Mouse (Mus musculus): ENCODE measurements around the gene Hivep2. TPM values are rescaled to one million over a fixed set of nuclear protein-coding genes. Genes with fewer than 3 reads are reported as not detected.
A peak's percentile ranks its signal among the peaks of the same experiment; 100 is the strongest.

Gene Hivep2
- polyA plus RNA-seq, 1 experiment from 2014 or later, result 6.5 TPM

GRCm38 (mm10) chr10:14032532-14032931 is 66.7 kb downstream of the Hivep2 start:
- WGBS, result 93% methylated on average over 2 of the region's 2 CpGs
- peaks cover 1% of the 10 kb centered on the region; the same call in 1 of the 2 replicates for H3K4me1 ChIP-seq
- H3K27me3 ChIP-seq, result peaks cover 35% of the 10 kb centered on the region
- H3K9ac ChIP-seq, result no peak overlapping the region
- no peak overlapping the region for H3K27ac ChIP-seq
- H3K4me2 ChIP-seq (replicated peaks), result no peak overlapping the region
- no peaks in the 10 kb centered on the region for H3K36me3 ChIP-seq
- H3K9me3 ChIP-seq, result no peaks in the 10 kb centered on the region
- no peak for ATAC-seq (ENCODE audit: low FRiP score, low read depth)
- no peak overlapping the region for H3K4me3 ChIP-seq

- Histone ChIP-seq H3K4me2 (replicated peaks) (no peak overlapping the region), H3K9me3 (no peaks in the 10 kb centered on the region), H3K27me3 (peaks cover 35% of the 10 kb centered on the region), H3K4me1 (peaks cover 8% of the 10 kb centered on the region; the same call in 1 of the 2 replicates), H3K36me3 (no peaks in the 10 kb centered on the region), H3K27ac (no peak overlapping the region), H3K4me3 (no peak overlapping the region), H3K9ac (no peak overlapping the region)
- ATAC-seq (ENCODE audit: low FRiP score, low read depth), result no peak
- 86% methylated on average over 7 of the region's 7 CpGs for WGBS
Observed at GRCm38 (mm10) chr10:14034046-14034445, 68.2 kb downstream of the Hivep2 start.

DNA sequence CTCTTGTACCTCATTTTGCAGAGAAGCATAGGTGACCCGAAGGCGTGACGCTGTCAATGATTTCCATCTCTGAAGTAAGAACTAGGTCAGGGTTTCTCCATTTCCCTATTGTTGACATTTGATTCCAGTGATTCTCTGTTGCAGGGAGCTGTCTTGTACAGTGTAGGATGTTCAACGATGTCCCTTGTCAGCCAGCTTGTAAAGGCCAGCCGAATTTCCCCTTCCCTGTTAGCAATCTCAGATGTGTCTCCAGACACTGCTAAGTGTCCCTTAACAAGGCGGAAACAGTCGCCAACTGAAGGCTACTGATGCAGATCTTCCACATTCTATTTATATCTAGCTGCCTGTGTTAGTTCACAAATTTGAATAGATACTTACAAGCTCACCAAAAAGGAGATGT is 68.9 kb downstream of the Hivep2 start:
- Histone ChIP-seq H3K27ac (no peak overlapping the region), H3K4me1 (peaks cover 8% of the 10 kb centered on the region; the same call in 1 of the 2 replicates), H3K27me3 (peaks cover 37% of the 10 kb centered on the region), H3K9me3 (no peaks in the 10 kb centered on the region), H3K36me3 (no peaks in the 10 kb centered on the region), H3K4me3 (no peak overlapping the region), H3K4me2 (replicated peaks) (no peak overlapping the region), H3K9ac (no peak overlapping the region)
- no peak for ATAC-seq (ENCODE audit: low FRiP score, low read depth)
- 81% methylated on average over 7 of the region's 7 CpGs for WGBS

DNA sequence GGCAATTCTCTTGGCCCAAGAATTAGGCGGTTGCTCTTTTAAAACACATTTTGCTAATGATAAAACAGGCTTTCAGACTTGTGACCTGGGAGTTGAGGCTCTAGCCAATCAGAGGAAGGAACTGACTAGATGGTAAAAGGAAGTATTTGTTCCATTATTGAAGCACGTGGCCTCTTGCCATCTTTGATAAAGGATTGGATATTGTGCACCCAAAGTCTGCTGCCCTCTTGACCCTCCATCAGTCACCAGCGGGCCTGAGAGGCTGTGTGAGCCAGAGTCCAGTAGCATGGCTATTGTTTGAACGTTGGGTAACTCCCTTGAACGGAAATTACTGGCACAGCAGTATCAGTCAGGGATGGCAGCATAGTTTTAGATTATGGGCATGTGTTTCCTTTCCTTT is 69.7 kb downstream of the Hivep2 start:
- Histone ChIP-seq H3K4me1 (peaks cover 8% of the 10 kb centered on the region; the same call in 1 of the 2 replicates), H3K9ac (no peak overlapping the region), H3K27me3 (peaks cover 36% of the 10 kb centered on the region), H3K36me3 (no peaks in the 10 kb centered on the region), H3K4me3 (no peak overlapping the region), H3K27ac (no peak overlapping the region), H3K9me3 (no peaks in the 10 kb centered on the region), H3K4me2 (replicated peaks) (no peak overlapping the region)
- no peak for ATAC-seq (ENCODE audit: low FRiP score, low read depth)
- WGBS, result 82% methylated on average over 5 of the region's 5 CpGs

- Histone ChIP-seq H3K4me3 (no peak overlapping the region), H3K27me3 (peaks cover 41% of the 10 kb centered on the region), H3K9ac (no peak overlapping the region), H3K9me3 (no peaks in the 10 kb centered on the region), H3K27ac (no peak overlapping the region), H3K36me3 (no peaks in the 10 kb centered on the region), H3K4me1 (peaks cover 16% of the 10 kb centered on the region), H3K4me2 (replicated peaks) (no peak overlapping the region)
- 85% methylated on average over 6 of the region's 6 CpGs for WGBS
- ATAC-seq (ENCODE audit: low FRiP score, low read depth), result peak; percentile 7; the same call in 1 of the 2 replicates
Observed at GRCm38 (mm10) chr10:14036472-14036871, 70.6 kb downstream of the Hivep2 start.

GRCm38 (mm10) chr10:14037977-14038489 is 72.2 kb downstream of the Hivep2 start:
- Histone ChIP-seq H3K4me3 (no peak overlapping the region), H3K9ac (no peak overlapping the region), H3K27me3 (peaks cover 57% of the 10 kb centered on the region), H3K9me3 (no peaks in the 10 kb centered on the region), H3K27ac (no peak overlapping the region), H3K36me3 (no peaks in the 10 kb centered on the region), H3K4me1 (peaks cover 16% of the 10 kb centered on the region), H3K4me2 (replicated peaks) (no peak overlapping the region)
- no peak for ATAC-seq (ENCODE audit: low FRiP score, low read depth)
- WGBS, result 45% methylated on average over 7 of the region's 7 CpGs

GRCm38 (mm10) chr10:14040716-14041470 is 75.0 kb downstream of the Hivep2 start:
- 67% methylated on average over 9 of the region's 9 CpGs for WGBS
- Histone ChIP-seq H3K27ac (0 out of 2 replicates have a peak overlapping the region, but pooled peaks have one; percentile 28), H3K4me2 (replicated peaks) (no peak overlapping the region), H3K36me3 (no peaks in the 10 kb centered on the region), H3K9ac (no peak overlapping the region), H3K9me3 (no peaks in the 10 kb centered on the region), H3K4me3 (no peak overlapping the region), H3K27me3 (peaks cover 56% of the 10 kb centered on the region), H3K4me1 (peaks cover 20% of the 10 kb centered on the region)
- no peak for ATAC-seq (ENCODE audit: low FRiP score, low read depth)

DNA sequence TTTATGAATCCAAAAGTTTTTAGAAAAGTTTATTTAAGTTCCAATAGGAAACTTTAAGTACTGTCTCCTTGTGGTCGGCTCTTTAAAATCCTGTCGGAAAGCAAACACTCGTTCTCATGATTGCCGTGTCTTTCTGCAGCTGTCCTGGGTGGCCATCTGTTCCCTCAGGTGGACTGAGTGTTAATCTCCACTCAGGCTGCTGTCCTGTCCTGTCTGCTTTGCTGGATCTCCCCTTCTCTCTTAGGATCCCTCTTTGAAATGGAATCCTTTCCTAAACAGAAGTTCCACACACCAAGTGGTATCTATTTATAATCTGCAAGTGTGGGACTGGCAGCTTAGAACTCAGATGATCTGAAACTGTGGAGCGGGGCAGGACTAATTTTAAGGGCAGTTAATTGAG is 75.7 kb downstream of the Hivep2 start:
- Histone ChIP-seq H3K4me3 (no peak overlapping the region), H3K36me3 (no peaks in the 10 kb centered on the region), H3K9me3 (no peaks in the 10 kb centered on the region), H3K9ac (no peak overlapping the region), H3K4me2 (replicated peaks) (no peak overlapping the region), H3K27ac (no peak overlapping the region), H3K4me1 (peaks cover 20% of the 10 kb centered on the region), H3K27me3 (peaks cover 50% of the 10 kb centered on the region)
- peak; percentile 55; the same call in 1 of the 2 replicates for ATAC-seq (ENCODE audit: low FRiP score, low read depth)
- WGBS, result 54% methylated on average over 5 of the region's 5 CpGs

DNA sequence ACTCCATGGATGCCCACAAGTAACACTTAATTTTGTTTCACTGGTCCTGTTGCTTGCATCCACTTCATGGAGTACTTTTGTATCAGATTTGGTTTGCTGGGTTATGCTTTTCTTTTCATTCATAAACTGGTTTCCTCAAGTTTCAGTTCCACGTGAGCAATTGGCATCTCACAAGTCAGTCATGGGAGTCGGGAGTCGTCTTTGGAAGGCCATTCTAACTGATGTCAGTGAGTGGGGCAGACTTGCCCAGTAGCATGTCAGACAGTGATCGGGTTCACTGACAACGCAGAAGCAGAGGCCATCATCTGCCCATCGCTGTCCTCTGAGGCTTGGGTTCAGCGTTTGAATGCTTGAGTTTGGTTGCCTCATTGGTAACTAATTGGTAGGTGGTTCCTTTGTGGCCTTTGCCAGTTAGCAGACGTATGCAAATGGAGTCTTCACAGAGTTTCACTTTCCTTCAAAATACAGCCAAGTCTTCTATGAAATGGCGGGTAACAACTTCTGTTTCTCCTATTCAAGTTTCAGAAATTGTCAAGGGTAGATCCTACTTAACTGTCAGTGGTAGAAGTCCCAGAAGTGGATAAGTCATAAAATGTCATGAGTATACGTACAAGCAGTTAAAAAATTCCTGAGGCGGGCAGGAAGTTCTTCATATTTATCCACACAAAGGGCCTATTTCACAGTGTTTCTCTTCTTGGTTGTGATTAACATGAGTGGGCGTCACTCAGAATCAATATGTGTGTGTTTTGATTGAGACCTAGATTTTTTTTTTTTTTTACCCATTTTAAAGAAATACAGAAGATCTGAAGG is 76.9 kb downstream of the Hivep2 start:
- no peak overlapping the region for H3K9ac ChIP-seq
- H3K36me3 ChIP-seq, result no peaks in the 10 kb centered on the region
- H3K4me3 ChIP-seq, result no peak overlapping the region
- ATAC-seq (ENCODE audit: low FRiP score, low read depth), result no peak
- peaks cover 49% of the 10 kb centered on the region for H3K27me3 ChIP-seq
- H3K4me2 ChIP-seq (replicated peaks), result no peak overlapping the region
- 79% methylated on average over 12 of the region's 12 CpGs for WGBS
- no peak overlapping the region for H3K27ac ChIP-seq
- H3K9me3 ChIP-seq, result no peaks in the 10 kb centered on the region
- H3K4me1 ChIP-seq, result peaks cover 19% of the 10 kb centered on the region

- peaks cover 20% of the 10 kb centered on the region for H3K4me1 ChIP-seq
- H3K27me3 ChIP-seq, result peaks cover 50% of the 10 kb centered on the region
- H3K4me3 ChIP-seq, result no peak overlapping the region
- no peak overlapping the region for H3K4me2 ChIP-seq (replicated peaks)
- H3K9me3 ChIP-seq, result no peaks in the 10 kb centered on the region
- H3K9ac ChIP-seq, result no peak overlapping the region
- no peak for ATAC-seq (ENCODE audit: low FRiP score, low read depth)
- no peak overlapping the region for H3K27ac ChIP-seq
- 93% methylated on average over 4 of the region's 4 CpGs for WGBS
- no peaks in the 10 kb centered on the region for H3K36me3 ChIP-seq
Observed at GRCm38 (mm10) chr10:14043349-14043710, 77.5 kb downstream of the Hivep2 start.

DNA sequence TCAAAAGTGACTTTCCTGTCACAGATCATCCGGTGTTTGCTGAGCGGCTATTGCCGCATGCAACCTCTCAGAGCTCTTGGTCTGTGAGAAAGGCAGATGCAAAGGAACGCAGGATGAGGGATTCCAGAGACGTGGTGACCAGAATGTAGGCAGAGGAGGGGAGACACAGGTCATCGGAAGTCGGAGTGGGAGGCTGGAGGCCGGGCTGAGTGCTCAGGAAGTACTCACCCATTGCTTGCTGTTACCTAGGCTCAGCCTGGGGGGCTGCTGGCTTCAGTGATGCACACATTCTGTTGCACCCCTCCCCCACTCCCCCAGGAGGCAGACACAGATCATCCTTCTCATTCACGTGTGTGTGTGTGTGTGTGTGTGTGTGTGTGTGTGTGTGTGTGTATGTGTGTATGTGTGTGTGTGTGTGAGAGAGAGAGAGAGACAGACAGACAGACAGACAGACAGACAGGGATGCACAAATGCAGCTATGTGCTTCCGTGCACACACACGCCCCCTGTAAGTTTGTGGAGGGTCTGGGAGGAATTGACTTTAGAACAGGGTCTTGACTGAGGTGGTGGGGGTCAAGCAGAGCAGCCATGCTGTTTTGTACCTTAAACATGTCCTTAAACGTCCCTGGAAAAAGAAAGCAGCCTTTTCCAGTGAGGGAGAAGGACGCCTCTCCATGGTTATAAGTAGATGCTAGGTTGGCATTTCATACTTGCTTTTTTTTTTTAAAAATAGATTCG is 78.3 kb downstream of the Hivep2 start:
- H3K4me3 ChIP-seq, result no peak overlapping the region
- H3K4me2 ChIP-seq (replicated peaks), result no peak overlapping the region
- ATAC-seq (ENCODE audit: low FRiP score, low read depth), result no peak
- no peaks in the 10 kb centered on the region for H3K9me3 ChIP-seq
- H3K36me3 ChIP-seq, result no peaks in the 10 kb centered on the region
- peaks cover 24% of the 10 kb centered on the region for H3K4me1 ChIP-seq
- H3K9ac ChIP-seq, result no peak overlapping the region
- H3K27me3 ChIP-seq, result peaks cover 57% of the 10 kb centered on the region
- WGBS, result 51% methylated on average over 14 of the region's 14 CpGs
- no peak overlapping the region for H3K27ac ChIP-seq

Data from limb, embryonic 13.5 days (tissue).